Mouse (Mus musculus) kidney, adult 2 months (tissue): ENCODE measurements at regions not wholly inside any gene's neighbourhood (a gene's known extent, or its start where the extent isn't known, plus 50 kb on each side); places are given as distances from the start of the nearest gene placed in this dataset.

Experiments used
- DNase-seq: peaks from one replicate; pipeline ENCODE4 v3.0.0; 2021
- H3K27ac ChIP-seq: fragments of 200-500 bp; 2 replicates; pipeline ENCODE4 v1.5.1; 2012; ENCODE audit warnings: low read depth, low read length, control low read depth, inconsistent platforms; ENCODE audit not compliant: insufficient read depth
- H3K27me3 ChIP-seq: fragments of 200-500 bp; replicated peaks from 2 replicates; pipeline ENCODE4 v1.6.1; 2012; ENCODE audit warnings: mild to moderate bottlenecking, moderate library complexity, low read length, inconsistent platforms; ENCODE audit not compliant: control insufficient read depth, insufficient read depth
- H3K36me3 ChIP-seq: fragments of 200-500 bp; 2 replicates; pipeline ENCODE4 v1.6.1; 2012; ENCODE audit warnings: mild to moderate bottlenecking, moderate library complexity, low read length, inconsistent platforms; ENCODE audit not compliant: control insufficient read depth, insufficient read depth
- H3K4me1 ChIP-seq: fragments of 200-500 bp; 2 replicates; pipeline ENCODE4 v1.6.1; 2011; ENCODE audit warnings: low read length; ENCODE audit not compliant: control insufficient read depth, insufficient read depth
- H3K4me3 ChIP-seq: fragments of 200-500 bp; 2 replicates; pipeline ENCODE4 v1.5.1; 2011; ENCODE audit warnings: mild to moderate bottlenecking, low read depth, low read length, control low read depth; ENCODE audit not compliant: insufficient read depth
- CTCF ChIP-seq: fragments of 200-500 bp; conservative IDR thresholded peaks from 2 replicates; pipeline ENCODE4 v1.5.1; 2011; ENCODE audit warnings: low read depth, mild to moderate bottlenecking, control low read depth, low read length, moderate library complexity, mixed read lengths; ENCODE audit not compliant: insufficient read depth, insufficient read length
- POLR2A ChIP-seq: fragments of 200-500 bp; IDR thresholded peaks from one replicate; pipeline ENCODE4 v1.6.1; 2011; ENCODE audit warnings: low read depth, low read length, control low read depth
- WGBS: fragments of 180-500 bp; shearing (Covaris S2); methylation state at CpG from one replicate; pipeline ENCODE4 v1.1.7; 2018; 5-methylcytosine and 5-hydroxymethylcytosine counted together

- WGBS: 33% methylated on average over 4 of the region's 4 CpGs
- DNase-seq: peak; percentile 71
- H3K36me3 ChIP-seq: no peaks in the 10 kb centered on the region
- no peak overlapping the region for H3K4me3 ChIP-seq
- no peaks in the 10 kb centered on the region for H3K27me3 ChIP-seq
- no peaks in the 10 kb centered on the region for H3K4me1 ChIP-seq
- TF ChIP-seq CTCF: no peak
- TF ChIP-seq POLR2A: no peak
- no peak overlapping the region for H3K27ac ChIP-seq
Measured at GRCm38 (mm10) chr10:98808644-98809043, 105.6 kb upstream of the Atp2b1 start.

GRCm38 (mm10) chr10:98829051-98829450 is 85.2 kb upstream of the Atp2b1 start:
- WGBS: 88% methylated on average over 5 of the region's 5 CpGs
- no peak for TF ChIP-seq POLR2A
- TF ChIP-seq CTCF: no peak
- no peaks in the 10 kb centered on the region for H3K27me3 ChIP-seq

GRCm38 (mm10) chr10:98831488-98831887 is 82.7 kb upstream of the Atp2b1 start:
- no peaks in the 10 kb centered on the region for H3K36me3 ChIP-seq
- 39% methylated on average over 7 of the region's 7 CpGs for WGBS
- no peaks in the 10 kb centered on the region for H3K4me1 ChIP-seq
- no peak for TF ChIP-seq CTCF
- H3K4me3 ChIP-seq: no peak overlapping the region
- DNase-seq: peak; percentile 13
- no peaks in the 10 kb centered on the region for H3K27me3 ChIP-seq
- no peak overlapping the region for H3K27ac ChIP-seq

More at GRCm38 (mm10) chr10:98829051-98829450, 85.2 kb upstream of the Atp2b1 start:
- no peak overlapping the region for H3K27ac ChIP-seq
- no peaks in the 10 kb centered on the region for H3K4me1 ChIP-seq
- H3K36me3 ChIP-seq: no peaks in the 10 kb centered on the region
- H3K4me3 ChIP-seq: no peak overlapping the region
- DNase-seq: no peak

- 73% methylated on average over 16 of the region's 16 CpGs for WGBS
- no peaks in the 10 kb centered on the region for H3K27me3 ChIP-seq
- no peak overlapping the region for H3K4me3 ChIP-seq
- TF ChIP-seq POLR2A (no peak), CTCF (no peak)
- no peak for DNase-seq
- H3K27ac ChIP-seq: no peak overlapping the region
- no peaks in the 10 kb centered on the region for H3K36me3 ChIP-seq
- H3K4me1 ChIP-seq: no peaks in the 10 kb centered on the region
Measured at GRCm38 (mm10) chr10:98837289-98838181, 76.7 kb upstream of the Atp2b1 start.

- no peaks in the 10 kb centered on the region for H3K4me1 ChIP-seq
- H3K27me3 ChIP-seq: no peaks in the 10 kb centered on the region
- TF ChIP-seq CTCF: no peak
- no peak for TF ChIP-seq POLR2A
- peak; percentile 75 for DNase-seq
- H3K27ac ChIP-seq: no peak overlapping the region
- 79% methylated on average over 8 of the region's 8 CpGs for WGBS
- no peaks in the 10 kb centered on the region for H3K36me3 ChIP-seq
- H3K4me3 ChIP-seq: no peak overlapping the region
Measured at GRCm38 (mm10) chr10:98838926-98839679, 75.1 kb upstream of the Atp2b1 start.

GRCm38 (mm10) chr10:98839963-98840362 is 74.2 kb upstream of the Atp2b1 start:
- WGBS: 94% methylated on average over 11 of the region's 11 CpGs
- no peak for DNase-seq
- Histone ChIP-seq H3K27ac (no peak overlapping the region), H3K4me1 (no peaks in the 10 kb centered on the region), H3K27me3 (no peaks in the 10 kb centered on the region), H3K36me3 (no peaks in the 10 kb centered on the region), H3K4me3 (no peak overlapping the region)
- TF ChIP-seq POLR2A: no peak
- TF ChIP-seq CTCF: no peak

GRCm38 (mm10) chr10:98840411-98840810 is 73.8 kb upstream of the Atp2b1 start:
- Histone ChIP-seq H3K4me3 (no peak overlapping the region), H3K4me1 (no peaks in the 10 kb centered on the region), H3K27ac (no peak overlapping the region), H3K27me3 (no peaks in the 10 kb centered on the region), H3K36me3 (no peaks in the 10 kb centered on the region)
- WGBS: 77% methylated on average over 8 of the region's 8 CpGs
- TF ChIP-seq CTCF (no peak), POLR2A (no peak)
- DNase-seq: no peak
